Mouse (Mus musculus) lung, adult 2 months (tissue): ENCODE measurements around the gene Tmem11.

Experiments used
- CTCF ChIP-seq: fragments of 200-500 bp; IDR thresholded peaks from 2 replicates; pipeline ENCODE4 v1.5.1; 2011; ENCODE audit warnings: mild to moderate bottlenecking, low read length, control low read depth; ENCODE audit not compliant: insufficient read depth
- POLR2A ChIP-seq: fragments of 200-500 bp; IDR thresholded peaks from 2 replicates; pipeline ENCODE4 v1.6.1; 2011; ENCODE audit warnings: low read depth, mild to moderate bottlenecking, control low read depth, low read length, borderline replicate concordance; ENCODE audit errors: extremely low read depth

- TF ChIP-seq CTCF (no peak), POLR2A (no peak)
These were observed 51.7 kb downstream of the Tmem11 start for GRCm38 (mm10) chr11:60827241-60827945.
